Mouse (Mus musculus) ES-Bruce4 (cell line): ENCODE data around the gene Sart3. TPM values are rescaled to one million over a fixed set of nuclear protein-coding genes. Genes with fewer than 3 reads are reported as not detected.

Experiments used
- H3K27ac ChIP-seq: 2 replicates; pipeline ENCODE4 v1.5.1; 2012; ENCODE audit warnings: low read length, inconsistent platforms; ENCODE audit not compliant: insufficient read depth
- H3K27me3 ChIP-seq: 2 replicates; pipeline ENCODE4 v1.6.1; 2012; ENCODE audit warnings: mild to moderate bottlenecking, low read length, inconsistent platforms; ENCODE audit not compliant: control insufficient read depth, poor library complexity, insufficient read depth, severe bottlenecking
- H3K36me3 ChIP-seq: 2 replicates; pipeline ENCODE4 v1.6.1; 2012; ENCODE audit warnings: inconsistent platforms, mild to moderate bottlenecking, low read length, moderate library complexity; ENCODE audit not compliant: control insufficient read depth, poor library complexity, insufficient read depth, severe bottlenecking
- H3K4me1 ChIP-seq: one replicate; pipeline ENCODE4 v1.8.1; 2011; ENCODE audit warnings: low read length; ENCODE audit not compliant: control insufficient read depth, insufficient read depth
- H3K4me3 ChIP-seq: 2 replicates; pipeline ENCODE4 v1.5.1; 2011; ENCODE audit warnings: low read depth, mild to moderate bottlenecking, low read length
- H3K9ac ChIP-seq: 2 replicates; pipeline ENCODE4 v1.6.1; 2012; ENCODE audit warnings: low read depth, mild to moderate bottlenecking, inconsistent platforms; ENCODE audit not compliant: poor library complexity, severe bottlenecking
- H3K9me3 ChIP-seq: replicated peaks from 2 replicates; pipeline ENCODE4 v1.6.1; 2012; ENCODE audit warnings: mild to moderate bottlenecking, low read length, inconsistent platforms; ENCODE audit not compliant: control insufficient read depth, poor library complexity, insufficient read depth, severe bottlenecking
- CTCF ChIP-seq: IDR thresholded peaks from one replicate; pipeline ENCODE4 v1.8.1; 2011; ENCODE audit warnings: low read depth, low read length
- EP300 ChIP-seq: IDR thresholded peaks from 2 replicates; pipeline ENCODE4 v1.6.1; 2011; ENCODE audit warnings: low read depth, low read length; ENCODE audit not compliant: insufficient read depth
- POLR2A ChIP-seq: IDR thresholded peaks from one replicate; pipeline ENCODE4 v1.8.1; 2011; ENCODE audit warnings: low read length; ENCODE audit not compliant: insufficient read depth
- polyA plus RNA-seq: library from polyadenylated mRNA; stranded (reverse); fragments of >200 nt; gene quantifications from 2 replicates; pipeline ENCODE4 v1.2.4, GENCODE M21; 2011; ENCODE audit warnings: low read depth; ENCODE audit not compliant: missing spikeins, insufficient read depth, insufficient read length

Gene Sart3
- polyA plus RNA-seq, 1 experiment = 45.0 TPM

GRCm38 (mm10) chr5:113796401-113797148, 24.3 kb upstream of the Sart3 start:
- no peak overlapping the region for H3K9ac ChIP-seq
- no peaks in the 10 kb centered on the region for H3K36me3 ChIP-seq
- H3K27me3 ChIP-seq = no peaks in the 10 kb centered on the region

GRCm38 (mm10) chr5:113791197-113792095, 19.1 kb upstream of the Sart3 start:
- Histone ChIP-seq H3K27me3 (no peaks in the 10 kb centered on the region), H3K27ac (no peak overlapping the region), H3K4me1 (no peaks in the 10 kb centered on the region), H3K9me3 (no peaks in the 10 kb centered on the region), H3K9ac (no peak overlapping the region), H3K36me3 (no peaks in the 10 kb centered on the region), H3K4me3 (no peak overlapping the region)
- no peak for TF ChIP-seq CTCF

More at GRCm38 (mm10) chr5:113796401-113797148, 24.3 kb upstream of the Sart3 start:
- no peak for TF ChIP-seq CTCF
- TF ChIP-seq EP300 = no peak
- TF ChIP-seq POLR2A = no peak
- Histone ChIP-seq H3K27ac (no peak overlapping the region), H3K4me3 (0 out of 2 replicates have a peak overlapping the region, but pooled peaks have one; percentile 3), H3K9me3 (no peaks in the 10 kb centered on the region), H3K4me1 (peaks cover 2% of the 10 kb centered on the region)

- Histone ChIP-seq H3K4me1 (no peaks in the 10 kb centered on the region), H3K9ac (no peak overlapping the region), H3K4me3 (no peak overlapping the region), H3K27me3 (no peaks in the 10 kb centered on the region), H3K27ac (no peak overlapping the region), H3K36me3 (no peaks in the 10 kb centered on the region), H3K9me3 (no peaks in the 10 kb centered on the region)
- TF ChIP-seq POLR2A (no peak), CTCF (no peak), EP300 (no peak)
Measured at GRCm38 (mm10) chr5:113790453-113791196, 18.3 kb upstream of the Sart3 start.

GRCm38 (mm10) chr5:113789075-113789788, 16.9 kb upstream of the Sart3 start:
- Histone ChIP-seq H3K27me3 (no peaks in the 10 kb centered on the region), H3K4me1 (no peaks in the 10 kb centered on the region), H3K9ac (no peak overlapping the region), H3K4me3 (no peak overlapping the region), H3K36me3 (no peaks in the 10 kb centered on the region), H3K27ac (no peak overlapping the region), H3K9me3 (no peaks in the 10 kb centered on the region)
- TF ChIP-seq POLR2A (no peak), EP300 (no peak), CTCF (no peak)

GRCm38 (mm10) chr5:113788645-113789044, 16.3 kb upstream of the Sart3 start:
- H3K4me3 ChIP-seq = no peak overlapping the region
- no peak for TF ChIP-seq CTCF
- TF ChIP-seq POLR2A = no peak
- no peak for TF ChIP-seq EP300
- H3K4me1 ChIP-seq = no peaks in the 10 kb centered on the region

More at GRCm38 (mm10) chr5:113788645-113789044, 16.3 kb upstream of the Sart3 start:
- H3K9me3 ChIP-seq = no peaks in the 10 kb centered on the region
- H3K36me3 ChIP-seq = no peaks in the 10 kb centered on the region
- no peaks in the 10 kb centered on the region for H3K27me3 ChIP-seq
- H3K27ac ChIP-seq = no peak overlapping the region
- no peak overlapping the region for H3K9ac ChIP-seq
